Mouse (Mus musculus) adrenal gland, adult (tissue): ENCODE measurements around the gene Hao1.

Source experiments
- DNase-seq, 2 experiments: peaks; one replicate each; pipeline ENCODE4 v3.0.0; 2022 to 2023; ENCODE audit warnings: low spot score in 1 of 2; ENCODE audit not compliant: inconsistent age in 2 of 2

The Hao1 gene

DNA sequence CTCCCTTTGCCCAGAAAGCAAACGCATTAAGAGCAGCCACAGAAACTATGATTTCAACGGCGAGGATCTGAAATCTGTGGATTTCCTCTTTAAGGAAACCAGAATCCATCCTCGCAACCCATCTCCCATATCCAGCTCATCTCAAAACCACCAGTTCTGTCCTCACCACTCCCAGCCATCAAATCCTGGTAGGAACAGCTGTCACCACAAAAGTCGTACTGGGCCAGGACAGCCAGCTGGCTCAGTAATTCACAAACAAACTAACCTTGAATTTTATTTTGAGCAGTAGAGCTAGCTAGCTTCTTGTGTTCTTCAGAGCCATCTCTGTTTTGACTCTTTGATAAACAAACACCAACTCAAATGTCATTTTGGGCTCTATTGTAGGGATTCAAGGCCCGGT is 73.0 kb downstream of the Hao1 start:
- no peak for DNase-seq

DNA sequence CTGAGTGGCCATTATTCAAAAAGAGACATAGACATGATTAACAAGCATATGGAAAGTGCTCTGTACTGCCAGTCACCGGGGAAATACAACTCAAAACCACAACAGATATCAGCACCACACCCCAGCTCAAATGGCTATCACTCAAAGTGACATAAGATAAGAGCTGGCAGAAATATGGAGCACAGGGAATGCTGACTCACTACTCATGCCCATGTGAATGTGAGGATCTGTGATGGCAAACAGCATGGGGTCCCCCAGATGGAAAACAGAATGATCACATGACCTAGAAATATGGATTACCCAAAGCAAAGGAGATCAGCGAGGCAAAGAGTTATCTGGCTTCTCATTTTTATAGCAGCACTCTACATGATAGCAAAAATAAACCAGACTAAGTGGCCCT is 89.0 kb downstream of the Hao1 start:
- no peak for DNase-seq

DNA sequence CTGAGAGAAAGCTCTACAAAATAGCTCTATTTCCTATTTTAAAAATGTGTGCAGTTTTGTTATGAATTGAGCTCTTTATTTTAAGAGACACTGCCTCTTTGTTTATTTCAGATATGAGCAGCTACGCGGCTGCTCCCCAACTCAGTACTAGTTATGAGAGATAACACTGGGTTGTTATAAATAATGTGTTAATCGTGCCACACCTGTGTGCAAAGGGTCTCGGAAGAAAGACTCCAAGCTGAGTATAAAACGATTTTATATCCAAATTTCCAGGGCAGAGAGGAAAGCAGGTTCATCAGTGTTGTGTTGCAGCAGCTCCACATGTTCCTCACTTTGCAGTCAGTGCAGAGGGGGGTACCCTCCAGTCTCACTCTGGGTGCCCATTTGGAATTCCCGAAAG is 91.8 kb downstream of the Hao1 start:
- DNase-seq: no peak

DNA sequence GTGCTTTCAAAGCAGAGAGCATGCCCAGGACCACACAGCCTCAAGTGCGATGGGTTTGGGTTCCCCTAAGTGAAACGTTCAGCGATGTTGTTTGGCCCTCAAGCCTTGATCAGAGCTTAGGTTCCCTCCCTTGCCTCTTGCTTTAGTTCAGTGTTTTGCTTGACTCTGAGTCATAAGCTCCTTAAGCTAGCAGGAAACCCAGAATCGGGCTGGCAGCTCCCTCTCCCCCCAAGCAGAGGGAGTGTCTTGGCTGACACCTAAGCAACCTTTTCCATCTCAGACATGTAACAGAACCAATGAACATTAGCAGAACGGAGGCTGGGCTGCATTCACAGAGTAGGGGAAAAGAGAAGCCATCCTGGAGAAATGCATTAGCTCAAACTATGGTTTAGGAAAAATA is 93.3 kb downstream of the Hao1 start:
- DNase-seq: peak in 1 of 2 experiments; percentile 18

DNA sequence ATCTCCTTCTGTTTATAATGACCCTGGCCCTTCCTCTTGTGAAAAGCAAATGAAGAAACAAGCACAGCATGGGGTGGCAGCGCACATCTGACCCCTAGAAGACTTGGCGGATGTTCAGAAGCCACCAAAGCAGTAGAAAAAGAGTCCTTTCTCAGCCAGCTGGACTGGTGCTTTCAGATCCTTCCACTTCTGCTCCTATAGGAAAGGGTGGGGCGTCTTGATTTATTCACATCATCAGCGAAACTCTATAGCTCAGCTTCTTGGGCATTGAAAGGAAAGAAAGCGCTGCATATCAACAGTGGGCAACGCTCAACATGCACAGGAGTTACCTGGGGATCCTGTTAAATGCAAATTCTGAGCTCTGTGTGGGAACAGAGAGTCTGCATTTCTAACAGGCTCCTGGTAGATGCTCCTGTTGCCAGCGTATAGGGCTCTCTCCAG is 98.1 kb downstream of the Hao1 start:
- peak in 1 of 2 experiments; percentile 20 for DNase-seq

DNA sequence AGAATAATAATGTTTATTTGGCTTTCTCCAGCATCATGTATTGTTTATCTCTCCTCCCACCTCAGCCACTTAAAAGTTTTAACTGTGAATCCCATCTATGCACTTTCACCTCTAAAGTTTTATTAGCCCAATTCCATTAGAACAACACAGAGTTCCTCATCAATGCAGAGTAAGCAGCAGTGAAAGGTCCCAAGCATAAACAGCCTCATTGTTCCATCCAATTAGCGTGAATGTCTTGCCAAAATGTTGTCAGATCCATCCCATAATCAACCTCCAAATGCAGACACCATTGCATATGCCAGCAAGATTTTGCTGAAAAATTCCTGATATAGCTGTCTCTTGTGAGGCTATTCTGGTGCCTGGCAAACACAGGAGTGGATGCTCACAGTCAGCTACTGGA is 101.4 kb downstream of the Hao1 start:
- no peak for DNase-seq

DNA sequence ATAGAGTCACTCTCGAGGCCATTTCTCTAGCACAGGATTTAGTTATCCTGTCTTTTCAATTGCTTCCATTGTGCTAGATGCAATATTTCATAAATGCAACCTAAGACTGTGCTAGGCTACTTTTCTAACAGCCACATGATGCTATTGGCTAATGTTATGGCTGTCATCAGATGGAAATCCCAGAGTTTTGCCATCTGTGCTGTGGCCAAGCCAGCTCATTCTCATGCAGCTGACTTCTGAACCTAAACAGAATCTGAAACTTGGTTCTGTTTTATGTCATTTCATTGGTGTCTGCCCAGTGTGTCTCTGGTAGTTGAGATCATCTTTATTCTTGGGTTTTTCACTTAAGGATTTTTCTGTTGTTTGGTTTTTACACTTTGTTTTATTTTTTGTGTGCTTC is 103.2 kb downstream of the Hao1 start:
- DNase-seq: no peak
